Mouse (Mus musculus) embryo, embryonic 11.5 days (tissue): ENCODE data around the gene Stam.
"Not testable (repeated sequence)": the region's sequence is repeated elsewhere in the genome, so short reads cannot be mapped to it uniquely, and the experiment has no call there.

Experiments
- DNase-seq: peaks from one replicate; pipeline ENCODE4 v3.0.0-alpha.2; 2012; ENCODE audit warnings: low read depth, low spot score

Stam gene

DNA sequence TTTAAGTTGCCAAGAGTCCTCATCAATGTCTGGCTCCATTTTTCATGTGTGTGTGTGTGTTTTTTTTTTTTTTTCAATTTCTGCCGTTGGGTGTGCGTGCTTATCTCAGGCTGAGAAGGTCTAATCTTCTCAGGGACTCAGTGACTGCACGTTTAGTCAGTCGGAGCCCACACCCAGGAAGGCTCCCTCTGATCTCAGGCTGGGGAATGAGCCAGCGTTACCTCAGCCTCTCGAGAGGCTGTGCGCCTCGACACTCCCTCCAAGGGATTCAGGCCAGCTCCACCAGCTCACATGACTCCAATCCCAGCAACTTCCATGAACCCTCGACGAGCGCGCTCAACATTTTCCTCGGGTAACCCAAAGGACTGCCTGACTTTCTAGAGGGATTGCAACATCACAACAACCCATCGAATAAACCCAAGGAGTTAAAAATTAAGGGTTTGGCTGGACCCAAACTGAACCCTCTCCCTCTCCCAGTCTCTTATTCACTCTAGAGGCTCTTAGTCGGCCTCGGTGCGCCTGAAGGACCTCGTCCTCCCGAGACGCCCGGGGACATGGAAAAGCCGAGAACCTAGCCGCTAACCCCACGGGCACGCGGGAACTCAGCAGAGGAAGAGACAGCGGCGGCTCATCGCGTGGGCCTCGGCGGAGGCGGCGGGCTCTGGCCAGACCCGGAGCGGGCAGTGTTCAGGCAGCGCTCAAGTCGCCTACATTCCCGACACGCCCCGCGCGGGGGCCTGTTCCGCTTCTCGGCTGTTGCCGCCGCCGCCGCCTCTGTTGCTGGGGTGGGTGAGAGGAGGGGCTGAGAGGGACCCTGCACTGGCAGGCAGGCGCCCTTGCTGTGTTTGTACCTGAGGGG lies at the start of gene Stam:
Gene Stam, plus strand, starts transcription at position 737 of the 859 bp plus-strand sequence.
- peak; percentile 76 for DNase-seq

GRCm38 (mm10) chr2:14041249-14041648 lies 32.6 kb upstream of the Stam start:
- DNase-seq = no peak

DNA sequence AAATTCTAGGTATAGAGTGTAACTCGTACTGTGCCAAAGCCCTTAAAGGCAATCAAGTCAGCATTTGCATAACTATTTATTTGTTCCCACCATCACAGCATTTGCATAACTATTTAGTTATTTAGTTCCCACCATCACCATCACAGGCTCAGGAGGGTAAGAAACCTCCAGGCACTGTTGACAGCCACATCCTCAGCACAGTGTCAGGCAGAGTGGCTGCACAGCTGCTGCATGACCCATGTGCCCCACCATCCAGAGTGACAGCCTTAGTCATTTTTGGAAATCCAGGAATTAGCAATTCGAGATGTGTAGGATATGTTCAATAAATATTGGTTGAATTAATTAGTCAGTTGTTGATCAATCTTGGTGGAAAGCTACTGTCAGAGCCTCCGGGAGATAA lies 30.9 kb upstream of the Stam start:
- no peak for DNase-seq

- DNase-seq = no peak
Measured at GRCm38 (mm10) chr2:14043577-14044170, 30.2 kb upstream of the Stam start.

GRCm38 (mm10) chr2:14048381-14048780 lies 25.5 kb upstream of the Stam start:
- DNase-seq = peak; percentile 62

- DNase-seq = no peak
Measured at GRCm38 (mm10) chr2:14048808-14049207, 25.1 kb upstream of the Stam start.

DNA sequence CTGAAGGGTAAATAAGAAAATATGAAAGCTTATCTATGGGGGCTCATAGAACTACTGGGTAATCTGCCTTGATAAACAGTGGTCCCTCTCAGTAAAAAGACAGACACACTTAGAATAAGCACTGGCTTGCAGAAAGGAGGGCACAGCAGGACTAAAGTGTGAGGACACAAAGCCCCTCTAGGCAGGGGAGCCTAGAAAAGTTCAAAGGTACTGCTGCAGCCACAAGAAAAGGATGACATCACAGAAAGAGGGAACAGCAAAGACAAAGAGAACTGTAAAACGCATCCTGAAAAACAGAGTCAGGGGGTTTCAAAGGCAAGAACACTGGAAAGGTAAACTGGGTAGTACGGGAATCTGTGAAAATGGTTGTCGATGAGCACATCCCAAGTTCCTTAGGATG lies 20.3 kb upstream of the Stam start:
- DNase-seq = no peak

DNA sequence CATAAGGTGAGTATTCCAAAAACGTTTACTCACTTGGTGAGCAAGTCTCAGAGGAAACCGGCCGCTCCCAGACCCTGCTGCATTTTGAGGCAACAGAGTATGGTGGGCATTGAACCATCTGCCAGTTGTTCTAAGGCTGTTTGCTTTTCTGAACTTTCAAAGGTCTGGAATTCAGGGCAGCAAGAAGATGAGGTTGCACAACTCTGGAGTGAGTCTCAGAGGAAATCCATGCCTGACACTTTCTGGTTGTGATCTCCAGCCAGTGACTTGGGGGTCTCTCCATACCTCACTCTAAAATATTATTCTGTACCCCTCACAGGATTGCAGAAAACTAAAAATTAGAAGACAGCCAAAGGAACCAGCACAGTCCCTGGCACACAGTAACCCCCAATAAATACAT lies 19.7 kb upstream of the Stam start:
- no peak for DNase-seq

DNA sequence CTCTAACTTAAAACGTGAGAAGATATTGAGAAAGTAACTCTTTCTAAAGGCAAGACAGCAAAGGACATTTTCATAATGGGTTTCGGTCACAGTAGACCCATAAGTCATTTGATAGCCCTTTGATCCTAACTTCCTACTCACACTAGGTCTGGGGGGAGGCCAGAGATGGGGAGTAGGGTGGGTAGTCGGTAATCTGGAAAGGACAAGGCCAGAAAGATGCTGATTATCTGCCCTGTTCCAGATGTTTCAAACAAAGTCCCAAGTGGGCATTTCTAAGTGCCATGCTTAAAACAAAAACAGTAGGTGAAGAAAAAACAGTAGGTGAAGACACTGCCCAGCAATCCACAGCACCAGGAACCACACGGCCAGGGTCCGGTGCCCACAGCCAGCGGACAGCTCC lies 19.2 kb upstream of the Stam start:
- peak; percentile 14 for DNase-seq

DNA sequence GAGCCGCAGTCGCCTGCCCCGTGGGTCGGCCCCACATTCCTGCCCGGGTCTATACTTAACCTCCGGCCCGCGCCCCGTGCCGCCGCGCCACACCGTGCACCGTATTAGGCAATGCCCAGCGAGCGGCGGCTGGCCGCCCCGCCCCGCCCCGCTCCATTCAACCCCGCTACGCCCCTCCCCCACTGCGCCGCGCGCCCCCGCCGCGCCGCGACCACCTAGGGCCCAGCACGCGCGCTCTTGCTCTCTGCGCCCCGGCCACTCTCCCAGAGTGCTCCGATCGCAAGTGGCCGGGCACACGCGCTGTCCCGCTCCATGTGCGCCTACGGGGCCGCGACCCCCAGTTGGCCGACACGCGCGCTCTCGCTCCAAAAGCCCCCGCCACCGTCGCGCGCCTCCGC lies 18.7 kb upstream of the Stam start:
- DNase-seq = peak; percentile 71

- DNase-seq = peak; percentile 81
Measured at GRCm38 (mm10) chr2:14055566-14056331, 18.1 kb upstream of the Stam start, which contains the start of gene Hacd1. Hacd1 (minus strand) TSS chr2:14056135.

DNA sequence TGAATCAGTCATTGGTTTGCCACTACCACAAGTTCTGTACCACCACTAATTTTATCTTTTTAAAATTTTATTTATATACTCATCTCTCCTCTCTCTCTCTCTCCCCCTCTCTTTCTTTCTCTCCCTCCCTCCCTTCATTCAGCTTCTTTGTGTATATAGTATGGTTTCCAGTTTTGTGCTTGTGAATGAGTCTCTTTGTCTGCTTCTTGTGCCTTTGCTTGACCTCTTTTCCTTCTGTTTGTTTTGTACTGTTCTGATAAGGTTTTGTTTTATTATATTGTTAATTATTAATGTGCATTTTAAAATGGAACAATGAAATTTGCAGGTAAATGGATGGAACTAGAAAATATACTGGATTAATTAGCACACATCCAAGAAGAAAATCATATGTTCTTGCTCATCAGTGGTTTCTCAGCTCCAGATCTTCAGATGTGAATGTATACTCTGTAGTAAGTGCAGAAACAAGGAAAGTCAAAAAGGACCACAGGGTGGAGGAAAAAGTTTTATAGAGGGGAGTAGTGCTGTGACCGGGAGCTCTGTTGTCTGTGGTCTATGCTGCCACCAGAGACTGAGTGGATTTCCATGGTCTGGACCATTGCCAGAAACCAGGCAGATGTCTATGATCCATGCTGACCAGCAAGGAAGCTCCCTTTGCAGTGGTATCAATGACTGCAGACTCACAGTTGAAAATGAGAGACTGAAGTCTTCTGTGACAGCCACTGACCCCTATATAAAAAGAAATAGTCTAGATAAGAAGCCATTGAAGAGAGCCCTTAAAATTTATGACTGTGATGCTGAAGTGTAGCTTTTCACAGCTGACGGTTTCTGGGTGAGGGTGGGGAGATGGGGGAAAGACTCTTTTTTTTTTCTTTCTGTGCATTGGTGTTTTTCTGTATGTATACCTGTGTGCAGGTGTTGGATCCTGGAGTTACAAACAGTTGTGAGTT lies 7.9 kb upstream of the Stam start:
- DNase-seq = no peak

DNA sequence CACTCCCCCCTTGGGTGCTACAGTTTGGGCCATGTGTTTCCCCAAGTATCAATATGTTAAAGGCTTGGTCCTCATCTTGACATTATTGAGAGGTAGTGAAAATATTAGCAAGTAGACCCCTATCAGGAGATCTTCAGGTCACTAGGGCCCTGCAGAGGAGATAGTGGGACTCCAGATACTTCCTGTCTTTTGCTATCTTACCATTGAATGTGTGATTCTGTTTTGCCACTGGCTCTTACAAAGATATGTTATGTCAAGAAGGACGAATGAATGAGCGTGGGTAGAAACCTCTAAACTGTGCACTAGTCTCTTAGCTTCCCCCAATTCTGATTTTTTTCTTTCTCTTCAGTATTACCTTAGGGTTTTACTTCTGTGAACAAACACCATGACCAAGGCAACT lies 4.9 kb upstream of the Stam start:
- no peak for DNase-seq

DNA sequence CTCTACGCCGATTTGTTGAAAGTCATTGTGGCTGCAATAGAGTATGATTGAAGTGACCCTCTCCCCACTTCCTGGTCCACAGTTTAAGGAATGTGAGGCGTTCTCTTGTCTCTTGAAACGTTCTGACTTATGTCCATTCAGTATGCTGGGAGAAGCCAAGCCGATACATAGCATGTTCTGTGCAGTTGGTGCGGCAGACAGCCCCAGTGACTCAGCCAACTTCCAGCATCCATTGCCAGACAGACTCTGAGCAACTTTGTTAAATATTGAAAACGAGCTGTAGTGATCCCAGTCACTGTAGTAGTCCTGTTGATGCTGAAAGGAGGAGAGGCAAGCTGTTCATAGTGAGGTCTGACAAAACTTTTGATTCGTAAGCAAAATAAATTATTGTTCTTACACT lies 3.4 kb upstream of the Stam start:
- DNase-seq = no peak

DNA sequence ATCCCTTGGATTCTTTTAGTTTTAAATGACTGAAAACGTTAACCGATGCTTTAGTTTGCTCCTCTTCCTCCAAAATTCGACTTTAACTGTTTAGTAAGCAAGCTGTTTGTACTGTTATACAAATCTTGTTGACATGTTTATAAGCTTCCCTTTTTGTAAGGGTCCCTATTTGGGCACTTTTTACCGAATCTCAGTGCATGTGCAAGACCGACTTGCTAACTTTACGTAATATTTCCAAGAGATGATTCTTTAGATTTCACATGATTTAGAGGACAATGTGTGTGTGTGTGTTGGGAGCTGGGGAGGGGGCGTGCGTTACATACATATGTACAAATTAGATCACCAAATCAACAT lies 913 bp upstream of the Stam start:
- DNase-seq = no peak

GRCm38 (mm10) chr2:14074221-14074901 lies 463 bp downstream of the Stam start:
- DNase-seq = no peak

DNA sequence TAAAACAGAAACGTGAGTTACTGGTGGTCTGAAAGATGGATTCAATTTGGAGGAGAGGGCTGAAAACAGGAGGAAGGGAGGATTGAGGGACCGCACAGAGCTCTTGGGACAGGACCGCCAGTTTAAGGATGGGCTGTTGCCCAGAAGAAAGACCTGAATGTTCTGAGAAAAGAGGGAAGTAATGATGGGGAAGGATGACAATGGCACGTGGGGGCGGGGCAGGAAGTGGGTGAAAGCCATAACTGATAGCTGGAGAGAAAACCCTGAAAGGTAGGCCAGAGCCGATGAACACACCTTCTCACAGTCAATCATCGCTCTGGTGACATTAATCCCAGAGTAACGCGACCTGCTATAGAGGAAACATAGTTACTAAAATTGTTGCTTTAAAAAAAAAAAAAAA lies 4.6 kb downstream of the Stam start:
- DNase-seq = not testable (repeated sequence)

GRCm38 (mm10) chr2:14100533-14100932 lies 26.6 kb downstream of the Stam start:
- DNase-seq = no peak

GRCm38 (mm10) chr2:14102603-14103002 lies 28.7 kb downstream of the Stam start:
- no peak for DNase-seq

- no peak for DNase-seq
Measured at GRCm38 (mm10) chr2:14103924-14104323, 30.0 kb downstream of the Stam start.

DNA sequence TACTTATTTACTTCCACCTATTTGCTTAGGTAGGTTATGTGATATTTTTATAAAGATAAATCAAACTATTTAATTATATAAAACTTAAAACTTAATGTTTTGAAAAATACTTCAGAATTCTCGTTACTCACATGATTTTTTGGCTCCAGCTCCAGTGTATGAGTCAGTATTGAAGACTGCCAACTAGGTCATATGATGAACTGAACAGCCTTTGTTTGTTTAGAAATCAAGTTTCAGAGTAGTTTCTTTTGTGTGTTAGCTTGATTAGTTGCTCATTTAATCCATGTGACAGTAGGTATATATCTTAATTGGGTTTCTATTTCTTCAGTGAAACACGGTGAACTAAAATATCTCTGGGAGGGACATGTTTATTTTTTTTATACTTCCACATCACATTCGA lies 33.8 kb downstream of the Stam start:
- DNase-seq = no peak
